21 mouse cellular contexts compared by ENCODE assay signal in genomic region chr5:33052849-33053582, GRCm38 (mm10). TPM values are rescaled to one million over a fixed set of nuclear protein-coding genes. Genes with fewer than 3 reads are reported as not detected.
DNase-seq lines count a peak whose midpoint lies in the region; ATAC-seq and TF ChIP-seq lines count a peak whose summit lies in the region.
"Had no signal": no experiment of that assay in that cellular context is flagged by ENCODE, and none has a peak within 500 bp of the region (broad histone marks: within the 10 kb centered on the region; RNA-seq: fewer than 3 reads in every experiment).

No protein-coding gene starts in this region.

- H3K36me3 ChIP-seq in kidney, adult 2 months (ENCODE audit: control insufficient read depth, insufficient read depth, low read length), result no peaks in the 10 kb centered on the region
- no peaks in the 10 kb centered on the region for H3K36me3 ChIP-seq in hindbrain, embryonic 13.5 days
- H3K36me3 ChIP-seq: embryonic facial prominence, embryonic 15.5 days; forebrain, embryonic 15.5 days; heart, embryonic 12.5 days had no signal

- H3K4me2 ChIP-seq in hindbrain, embryonic 13.5 days, result no peak overlapping the region
- H3K4me2 ChIP-seq: embryonic facial prominence, embryonic 15.5 days; forebrain, embryonic 15.5 days; heart, embryonic 12.5 days had no signal

- no peak overlapping the region for H3K9ac ChIP-seq in hindbrain, embryonic 13.5 days
- H3K9ac ChIP-seq: embryonic facial prominence, embryonic 15.5 days; forebrain, embryonic 15.5 days; heart, embryonic 12.5 days had no signal

- ATAC-seq in megakaryocyte-erythroid progenitor cell, adult 5-6 weeks (replicated peaks; ENCODE audit: low FRiP score, low TSS enrichment, poor library complexity, severe bottlenecking), result peak; percentile 63; the same call in 1 of the 2 replicates
- no peak for ATAC-seq in hindbrain, embryonic 13.5 days (ENCODE audit: low FRiP score)
- ATAC-seq: activated CD4-positive, CD25-positive, alpha-beta regulatory T cell, adult 4 months; forebrain, embryonic 15.5 days; midbrain, embryonic 16.5 days had no signal

- TF ChIP-seq POLR2A in kidney, adult 2 months (IDR thresholded peaks at IDR 0.05; ENCODE audit: low read depth, low read length), result no peak

- TF ChIP-seq CTCF in kidney, adult 2 months (conservative IDR thresholded peaks at IDR 0.05; ENCODE audit: insufficient read depth, insufficient read length, low read depth, low read length), result no peak

- peak overlapping the region; percentile 27; the same call in 1 of the 2 replicates for H3K27ac ChIP-seq in kidney, adult 2 months (ENCODE audit: insufficient read depth, low read depth, low read length)
- H3K27ac ChIP-seq in hindbrain, embryonic 13.5 days, result no peak overlapping the region
- H3K27ac ChIP-seq: embryonic facial prominence, embryonic 15.5 days; forebrain, embryonic 15.5 days had no signal

- peaks cover 7% of the 10 kb centered on the region; the same call in 1 of the 2 replicates for H3K4me1 ChIP-seq in kidney, adult 2 months (ENCODE audit: control insufficient read depth, insufficient read depth, low read length)
- no peaks in the 10 kb centered on the region for H3K4me1 ChIP-seq in hindbrain, embryonic 13.5 days (replicated peaks)
- H3K4me1 ChIP-seq: embryonic facial prominence, embryonic 15.5 days; forebrain, embryonic 15.5 days; heart, embryonic 12.5 days had no signal

- 39% methylated on average over 14 of the region's 14 CpGs for WGBS in kidney, adult 2 months
- 81% methylated on average over 14 of the region's 14 CpGs for WGBS in hindbrain, embryonic 13.5 days

- no peaks in the 10 kb centered on the region for H3K27me3 ChIP-seq in kidney, adult 2 months (replicated peaks; ENCODE audit: control insufficient read depth, insufficient read depth, low read length)
- no peaks in the 10 kb centered on the region for H3K27me3 ChIP-seq in hindbrain, embryonic 13.5 days
- H3K27me3 ChIP-seq: embryonic facial prominence, embryonic 15.5 days; forebrain, embryonic 15.5 days; heart, embryonic 12.5 days had no signal

- no peaks in the 10 kb centered on the region for H3K9me3 ChIP-seq in hindbrain, embryonic 13.5 days
- H3K9me3 ChIP-seq: embryonic facial prominence, embryonic 15.5 days; forebrain, embryonic 15.5 days had no signal

- DNase-seq in spleen, adult 12 weeks (ENCODE audit: low spot score), result peak; percentile 23
- DNase-seq in spleen, postnatal 14 days (ENCODE audit: low spot score in 2 of 2), result no peak
- peak; percentile 83 for DNase-seq in kidney, adult 2 months
- DNase-seq in kidney, postnatal 25 days, result peak; percentile 57 to 89
- no peak for DNase-seq in cerebellum, postnatal 25 days
- DNase-seq: cerebellum, adult 11-12 months; gastrocnemius, postnatal 10 days; lung, adult 2 months; retina, postnatal 1 day; thymus, postnatal 25 days had no signal

- no peak overlapping the region for H3K4me3 ChIP-seq in kidney, adult 2 months (ENCODE audit: insufficient read depth, low read depth, low read length)
- H3K4me3 ChIP-seq in hindbrain, embryonic 13.5 days, result no peak overlapping the region
- H3K4me3 ChIP-seq: embryonic facial prominence, embryonic 15.5 days; forebrain, embryonic 15.5 days; heart, embryonic 12.5 days had no signal

RNA-seq across cellular contexts. Expression of gene Ywhah, which starts 34.4 kb away (rescaled TPM):
- polyA plus RNA-seq in kidney, adult 2 months (2012; rRNA removed), result 71.8 and 90.6 TPM in 2 replicates
- 240 and 310 TPM in 2 replicates for total RNA-seq in megakaryocyte-erythroid progenitor cell, adult 5-6 weeks (2014; fragmentation: Nextera tagmentation)
- total RNA-seq in megakaryocyte-erythroid progenitor cell, adult 5-6 weeks (2017), result 135 and 160 TPM in 2 replicates
- polyA plus RNA-seq in hindbrain, embryonic 13.5 days (2015; fragmentation: Nextera tagmentation; extraction: Ambion mirVana), result 613 and 627 TPM in 2 replicates

RNA-seq across cellular contexts. Expression of gene Slc5a1, which starts 51.0 kb away (rescaled TPM):
- polyA plus RNA-seq in kidney, adult 2 months (2012; rRNA removed), result 31.2 and 40.0 TPM in 2 replicates
- not detected in 2 replicates for total RNA-seq in megakaryocyte-erythroid progenitor cell, adult 5-6 weeks (2014; fragmentation: Nextera tagmentation)
- total RNA-seq in megakaryocyte-erythroid progenitor cell, adult 5-6 weeks (2017), result not detected in 2 replicates
- 0.04 TPM in 1 of 2 replicates, not detected in the other for polyA plus RNA-seq in hindbrain, embryonic 13.5 days (2015; fragmentation: Nextera tagmentation; extraction: Ambion mirVana)
- total RNA-seq: common myeloid progenitor, adult 5-6 weeks; gastrocnemius, postnatal 10 days; megakaryocyte progenitor cell, adult 5-6 weeks had no signal
- polyA plus RNA-seq: activated CD4-positive, CD25-positive, alpha-beta regulatory T cell, adult 4 months; forebrain, embryonic 15.5 days; heart, embryonic 12.5 days; hindbrain, embryonic 11.5 days; neural tube, embryonic 11.5 days had no signal

Comparison
In these comparisons a context has a peak if more than half of its experiments do, and no peak if none do; other contexts are left out.
1. DNase-seq: peak in spleen, adult 12 weeks (single experiment), kidney, adult 2 months (single experiment) and kidney, postnatal 25 days (2 of 2); none in spleen, postnatal 14 days (0 of 2) and cerebellum, postnatal 25 days (0 of 2).
2. RNA of gene Slc5a1, which starts 51.0 kb away (polyA plus RNA-seq): 31.2 to 40.0 TPM in kidney, adult 2 months; 0.04 TPM in hindbrain, embryonic 13.5 days; every median in the first group is over 10 times any median in the second.